Mouse (Mus musculus): ENCODE data around the gene Cpn2.

DNA sequence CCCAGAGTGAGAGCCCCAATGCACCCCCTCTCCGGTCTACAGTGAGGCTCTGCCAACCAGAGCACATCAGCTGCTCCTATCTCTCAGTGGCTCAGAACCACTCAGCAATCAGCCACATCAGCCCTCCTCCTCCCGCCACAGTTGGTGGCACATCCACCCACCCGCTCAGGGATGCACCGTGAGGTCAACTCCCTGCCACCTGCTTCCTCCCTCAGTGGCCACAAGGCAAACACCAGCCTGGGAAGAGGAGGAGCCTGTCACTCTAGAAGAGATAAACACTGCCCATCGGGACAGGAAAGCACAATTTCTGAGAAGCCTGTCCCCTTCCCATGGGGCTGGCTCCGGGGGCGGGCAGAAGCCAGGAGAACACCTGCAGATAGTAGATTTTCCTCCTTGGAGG is 39.9 kb downstream of the Cpn2 start:
- TF ChIP-seq CTCF (IDR thresholded peaks at IDR 0.05) (no peak), POLR2A (IDR thresholded peaks at IDR 0.05; ENCODE audit: insufficient read depth, low read depth, low read length) (no peak)
